Mouse (Mus musculus) limb, embryonic 14.5 days (tissue): ENCODE results near the gene Fbxw15. TPM values are rescaled to one million over a fixed set of nuclear protein-coding genes. Genes with fewer than 3 reads are reported as not detected.
"Not testable (repeated sequence)": the region's sequence is repeated elsewhere in the genome, so short reads cannot be mapped to it uniquely, and the experiment has no call there.

ENCODE experiments used
- ATAC-seq: fragments of 200-750 bp; cut with Nextera tagmentation; 2 replicates; pipeline ENCODE4 v1.8.0; 2017; ENCODE audit warnings: low read depth, moderate number of reproducible peaks, moderate TSS enrichment; ENCODE audit not compliant: low FRiP score
- DNase-seq: peaks from one replicate; pipeline ENCODE4 v3.0.0-alpha.2; 2015; ENCODE audit warnings: low spot score
- H3K27ac ChIP-seq: fragments of 300-500 bp; sonication (generic); replicated peaks from 2 replicates; pipeline ENCODE4 v1.5.1; 2014; ENCODE audit warnings: low read depth, mild to moderate bottlenecking, low read length, moderate library complexity, mixed read lengths
- H3K27me3 ChIP-seq: fragments of 300-500 bp; sonication (generic); 2 replicates; pipeline ENCODE4 v1.6.1; 2014; ENCODE audit warnings: low read length, mixed read lengths; ENCODE audit not compliant: control insufficient read depth, insufficient read depth
- H3K36me3 ChIP-seq: fragments of 300-500 bp; sonication (generic); 2 replicates; pipeline ENCODE4 v1.6.1; 2014; ENCODE audit warnings: mild to moderate bottlenecking, low read length, moderate library complexity, mixed read lengths; ENCODE audit not compliant: control insufficient read depth, insufficient read depth
- H3K4me1 ChIP-seq: fragments of 300-500 bp; sonication (generic); 2 replicates; pipeline ENCODE4 v1.6.1; 2014; ENCODE audit warnings: antibody characterized with exemption, low read length, mixed read lengths; ENCODE audit not compliant: control insufficient read depth, insufficient read depth
- H3K4me2 ChIP-seq: fragments of 300-500 bp; sonication (generic); replicated peaks from 2 replicates; pipeline ENCODE4 v1.6.1; 2014; ENCODE audit warnings: low read depth, mild to moderate bottlenecking, low read length, moderate library complexity; ENCODE audit not compliant: severe bottlenecking
- H3K4me3 ChIP-seq: fragments of 300-500 bp; sonication (generic); replicated peaks from 2 replicates; pipeline ENCODE4 v1.5.1; 2014; ENCODE audit warnings: low read length
- H3K9ac ChIP-seq: fragments of 300-500 bp; sonication (generic); 2 replicates; pipeline ENCODE4 v1.6.1; 2014; ENCODE audit warnings: mild to moderate bottlenecking, low read depth, low read length, moderate library complexity; ENCODE audit not compliant: severe bottlenecking
- H3K9me3 ChIP-seq: fragments of 300-500 bp; sonication (generic); 2 replicates; pipeline ENCODE4 v1.6.1; 2016; ENCODE audit warnings: low read length; ENCODE audit not compliant: control insufficient read depth
- POLR2A ChIP-seq: fragments of 200-500 bp; IDR thresholded peaks from 2 replicates; pipeline ENCODE4 v1.8.0; 2012; ENCODE audit warnings: inconsistent platforms, mild to moderate bottlenecking, moderate library complexity, borderline replicate concordance; ENCODE audit not compliant: insufficient read depth, insufficient read length; ENCODE audit errors: extremely low read depth
- WGBS: fragments of 180-500 bp; shearing (Covaris S2); extraction: QIAGEN DNeasy Blood & Tissue Kit; methylation state at CpG from one replicate; pipeline ENCODE4 v1.1.7; 2014; 5-methylcytosine and 5-hydroxymethylcytosine counted together
- polyA plus RNA-seq, 2 experiments: library from polyadenylated mRNA; depleted of rRNA in 1 of 2; stranded (reverse) in 1 of 2; unstranded in 1 of 2; fragments of >200 nt; fragmentation: Nextera tagmentation in 1 of 2; extraction: Ambion mirVana in 1 of 2; gene quantifications; 2 replicates each; pipeline versions ENCODE4 v1.2.1 to v1.2.3; 2012 to 2014

Gene Fbxw15
- polyA plus RNA-seq (2012; rRNA removed) (not detected in 2 replicates), polyA plus RNA-seq (2014; fragmentation: Nextera tagmentation; extraction: Ambion mirVana) (not detected in 2 replicates)

GRCm38 (mm10) chr9:109568162-109568561 lies at the start of gene Fbxw15:
Fbxw15 (minus strand) TSS chr9:109568262.
- not testable (repeated sequence) for ATAC-seq

GRCm38 (mm10) chr9:109606837-109607236 lies 38.8 kb upstream of the Fbxw15 start:
- WGBS: 40% methylated on average over 5 of the region's 5 CpGs
- not testable (repeated sequence) for H3K27ac ChIP-seq, H3K4me3 ChIP-seq, H3K27me3 ChIP-seq, H3K4me1 ChIP-seq, ATAC-seq, DNase-seq, H3K4me2 ChIP-seq, H3K9ac ChIP-seq, H3K36me3 ChIP-seq, H3K9me3 ChIP-seq

More at GRCm38 (mm10) chr9:109568162-109568561, at the start of gene Fbxw15:
- H3K4me3 ChIP-seq, H3K27me3 ChIP-seq, H3K9me3 ChIP-seq, H3K36me3 ChIP-seq, H3K9ac ChIP-seq, H3K4me1 ChIP-seq, H3K4me2 ChIP-seq, H3K27ac ChIP-seq, DNase-seq: not testable (repeated sequence)
- WGBS: 87% methylated on average over 4 of the region's 4 CpGs

GRCm38 (mm10) chr9:109602128-109602527 lies 34.1 kb upstream of the Fbxw15 start:
- H3K4me1 ChIP-seq, H3K4me3 ChIP-seq, ATAC-seq, H3K27me3 ChIP-seq, H3K9me3 ChIP-seq, H3K36me3 ChIP-seq, H3K4me2 ChIP-seq, H3K27ac ChIP-seq, H3K9ac ChIP-seq, DNase-seq: not testable (repeated sequence)
- 55% methylated on average over 2 of the region's 2 CpGs for WGBS

GRCm38 (mm10) chr9:109597226-109597625 lies 29.2 kb upstream of the Fbxw15 start:
- Histone ChIP-seq H3K9me3 (no peaks in the 10 kb centered on the region; the same call in 1 of the 2 replicates), H3K27me3 (no peaks in the 10 kb centered on the region), H3K4me3 (no peak overlapping the region), H3K27ac (no peak overlapping the region), H3K4me1 (no peaks in the 10 kb centered on the region), H3K4me2 (no peak overlapping the region), H3K36me3 (no peaks in the 10 kb centered on the region), H3K9ac (no peak overlapping the region)
- no peak for TF ChIP-seq POLR2A
- no peak for DNase-seq
- no peak for ATAC-seq

GRCm38 (mm10) chr9:109594866-109595265 lies 26.8 kb upstream of the Fbxw15 start:
- Histone ChIP-seq H3K27ac (no peak overlapping the region), H3K4me1 (no peaks in the 10 kb centered on the region), H3K9ac (no peak overlapping the region), H3K9me3 (no peaks in the 10 kb centered on the region; the same call in 1 of the 2 replicates), H3K4me3 (no peak overlapping the region), H3K4me2 (no peak overlapping the region), H3K36me3 (no peaks in the 10 kb centered on the region), H3K27me3 (no peaks in the 10 kb centered on the region)
- ATAC-seq (no peak), DNase-seq (no peak)
- 82% methylated on average over 2 of the region's 2 CpGs for WGBS
- TF ChIP-seq POLR2A: no peak

- no peak overlapping the region for H3K4me2 ChIP-seq
- H3K27ac ChIP-seq: no peak overlapping the region
- H3K36me3 ChIP-seq: no peaks in the 10 kb centered on the region
- WGBS: 60% methylated on average over 1 of the region's 1 CpGs
- H3K27me3 ChIP-seq: no peaks in the 10 kb centered on the region
- H3K9me3 ChIP-seq: no peaks in the 10 kb centered on the region
- TF ChIP-seq POLR2A: no peak
- ATAC-seq: no peak
- DNase-seq: no peak
- no peak overlapping the region for H3K4me3 ChIP-seq
- no peaks in the 10 kb centered on the region for H3K4me1 ChIP-seq
- H3K9ac ChIP-seq: no peak overlapping the region
These were observed 2.5 kb downstream of the Fbxw15 start for GRCm38 (mm10) chr9:109565546-109565945.

GRCm38 (mm10) chr9:109562106-109562505 lies 6.0 kb downstream of the Fbxw15 start:
- not testable (repeated sequence) for H3K36me3 ChIP-seq, H3K27me3 ChIP-seq, DNase-seq, ATAC-seq, H3K4me1 ChIP-seq, H3K9me3 ChIP-seq, H3K4me2 ChIP-seq, H3K4me3 ChIP-seq, H3K9ac ChIP-seq, H3K27ac ChIP-seq
